Mouse (Mus musculus): Measurements from ENCODE around the gene Matn1.

DNA sequence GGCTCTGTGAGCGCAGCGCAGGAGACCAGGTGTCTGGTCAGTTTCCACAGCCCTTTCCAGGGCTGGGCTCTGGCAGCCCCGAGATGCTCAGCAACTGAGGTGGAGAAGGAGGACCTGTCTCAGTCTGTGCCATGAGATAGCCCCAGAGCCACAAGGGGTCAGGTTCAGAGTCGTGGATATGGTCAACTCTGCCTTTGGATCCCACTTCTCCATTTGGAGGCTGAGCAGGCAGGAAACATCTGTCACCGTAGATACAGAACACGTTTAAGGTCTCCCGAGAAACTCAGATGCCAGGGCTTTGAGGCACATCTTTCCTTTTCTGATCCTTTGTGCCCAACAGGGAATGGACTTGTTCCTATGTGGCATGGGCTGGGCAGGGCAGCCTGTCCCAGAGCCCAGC lies 594 bp downstream of the Matn1 start:
- no peak for TF ChIP-seq USF1 (IDR thresholded peaks at IDR 0.05; ENCODE audit: low read depth)
- TF ChIP-seq POLR2A (IDR thresholded peaks at IDR 0.05; ENCODE audit: insufficient read length, low read depth): no peak
- TF ChIP-seq TCF12 (IDR thresholded peaks at IDR 0.05; ENCODE audit: insufficient read depth, poor library complexity, severe bottlenecking): no peak
- TF ChIP-seq MYOG (IDR thresholded peaks at IDR 0.05; ENCODE audit: control insufficient read depth in 1 of 3, insufficient read depth in 1 of 3, insufficient read length in 2 of 3, low read depth in 2 of 3): no peak
- no peak for TF ChIP-seq POLR2AphosphoS2 (IDR thresholded peaks at IDR 0.05; ENCODE audit: insufficient read length, low read depth)
- no peak for TF ChIP-seq TCF3 (IDR thresholded peaks at IDR 0.05; ENCODE audit: insufficient read length, low read depth)
- TF ChIP-seq E2F4 (IDR thresholded peaks at IDR 0.05; ENCODE audit: insufficient read depth): no peak
- TF ChIP-seq CEBPB (IDR thresholded peaks at IDR 0.05; ENCODE audit: insufficient read depth, poor library complexity, severe bottlenecking): no peak
- TF ChIP-seq MAX (IDR thresholded peaks at IDR 0.05; ENCODE audit: low read depth): no peak
- no peak for TF ChIP-seq MYOD1 (IDR thresholded peaks at IDR 0.05; ENCODE audit: control insufficient read depth in 1 of 3, insufficient read length in 2 of 3, low read depth in 2 of 3)
- TF ChIP-seq REST (IDR thresholded peaks at IDR 0.05; ENCODE audit: insufficient read depth, insufficient read length): no peak
- no peak for TF ChIP-seq SRF (IDR thresholded peaks at IDR 0.05; ENCODE audit: control insufficient read depth, insufficient read length, low read depth)

Measured in myocyte (in vitro differentiated cells).